Mouse (Mus musculus): ENCODE results near the gene Mif. TPM values are rescaled to one million over a fixed set of nuclear protein-coding genes. Genes with fewer than 3 reads are reported as not detected.

Gene Mif
- total RNA-seq, 2 experiments from 2014 or later, result 563 to 640 TPM

Other genes starting within 250 kb of the Mif start
- gene Susd2, start 216.2 kb downstream of the Mif start, total RNA-seq (2021), result 1 to 10 TPM; 2.1 to 2.4 TPM
- 10 to 100 TPM; 66.9 to 81.2 TPM for gene Cabin1, start 95.9 kb downstream of the Mif start, total RNA-seq (2021)
- gene Ddt, start 86.8 kb downstream of the Mif start, total RNA-seq (2021), result 10 to 100 TPM; 37.8 to 42.2 TPM
- gene Gm20441, start 79.3 kb downstream of the Mif start, total RNA-seq (2021), result not detected
- 1 to 10 TPM; 1.3 to 2.5 TPM for gene Gstt3, start 78.8 kb downstream of the Mif start, total RNA-seq (2021)
- 1 to 10 TPM; 4.6 to 4.7 TPM for gene Gstt1, start 61.7 kb downstream of the Mif start, total RNA-seq (2021)
- not detected for gene Gstt4, start 37.7 kb downstream of the Mif start, total RNA-seq (2021)
- 1 to 10 TPM; 3.5 to 4.0 TPM for gene Gstt2, start 22.8 kb downstream of the Mif start, total RNA-seq (2021)
- gene Derl3, start 33.2 kb upstream of the Mif start, total RNA-seq (2021), result 1 to 10 TPM; 2.0 to 2.1 TPM
- gene Smarcb1, start 61.4 kb upstream of the Mif start, total RNA-seq (2021), result 10 to 100 TPM; 80.6 to 84.5 TPM
- gene Chchd10, start 72.9 kb upstream of the Mif start, total RNA-seq (2021), result 100 to 1,000 TPM; 286 to 309 TPM
- 1 to 10 TPM; 2.3 to 3.3 TPM for gene Mmp11, start 76.3 kb upstream of the Mif start, total RNA-seq (2021)
- 1 to 10 TPM in 1 of 2 experiments, under 1 TPM in 1; 0.88 to 1.1 TPM for gene Gm867, start 80.4 kb upstream of the Mif start, total RNA-seq (2021)
- not detected for gene Vpreb3, start 82.8 kb upstream of the Mif start, total RNA-seq (2021)
- not detected for gene Gm5134, start 94.3 kb upstream of the Mif start, total RNA-seq (2021)
- 10 to 100 TPM; 12.8 to 13.5 TPM for gene Zfp280b, start 172.4 kb upstream of the Mif start, total RNA-seq (2021)